In the genomic region with DNA sequence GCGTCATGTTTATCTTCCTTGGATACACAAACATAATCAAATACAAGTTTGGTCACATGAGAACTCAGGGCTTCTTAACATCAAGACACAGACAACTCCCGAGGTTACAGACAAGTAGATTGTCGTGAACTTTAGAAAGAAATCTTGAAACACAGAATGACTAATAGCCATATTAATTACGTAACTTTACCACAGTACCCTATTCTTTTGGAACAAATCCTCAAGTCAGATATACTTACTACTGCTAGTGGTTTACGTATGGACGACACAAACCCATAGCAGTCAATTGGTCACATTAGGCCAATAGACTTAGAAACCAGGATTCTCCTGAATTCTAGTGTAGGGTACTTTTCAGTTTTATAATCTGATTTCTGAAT, we compare ENCODE assay signal across 17 mouse cellular contexts. TPM values are rescaled to one million over a fixed set of nuclear protein-coding genes. Genes with fewer than 3 reads are reported as not detected.
A peak's percentile ranks its signal among the peaks of the same experiment; 100 is the strongest.
DNase-seq lines count a peak whose midpoint lies in the region; ATAC-seq and TF ChIP-seq lines count a peak whose summit lies in the region.
"Had no signal": no experiment of that assay in that cellular context is flagged by ENCODE, and none has a peak within 500 bp of the region (broad histone marks: within the 10 kb centered on the region; RNA-seq: fewer than 3 reads in every experiment).

No protein-coding gene starts in this region.

- no peak overlapping the region for H3K4me3 ChIP-seq in heart, embryonic 15.5 days
- H3K4me3 ChIP-seq in lung, embryonic 14.5 days (ENCODE audit: low read depth, low read length) = no peak overlapping the region
- no peak overlapping the region for H3K4me3 ChIP-seq in embryonic facial prominence, embryonic 13.5 days
- H3K4me3 ChIP-seq: neural tube, embryonic 12.5 days had no signal

- no peak for TF ChIP-seq CTCF in lung, embryonic 14.5 days (IDR thresholded peaks at IDR 0.05; ENCODE audit: low read depth)

- 70% methylated on average over 6 of the region's 6 CpGs for WGBS in heart, embryonic 15.5 days
- 45% methylated on average over 6 of the region's 6 CpGs for WGBS in lung, embryonic 14.5 days
- WGBS in embryonic facial prominence, embryonic 13.5 days = 42% methylated on average over 6 of the region's 6 CpGs

- no peaks in the 10 kb centered on the region for H3K9me3 ChIP-seq in heart, embryonic 15.5 days (replicated peaks)
- H3K9me3 ChIP-seq in lung, embryonic 14.5 days (ENCODE audit: low read depth, low read length) = no peaks in the 10 kb centered on the region
- H3K9me3 ChIP-seq in embryonic facial prominence, embryonic 13.5 days = no peaks in the 10 kb centered on the region
- H3K9me3 ChIP-seq: neural tube, embryonic 12.5 days had no signal

- intact Hi-C loops in heart, postnatal 14 days (cut with DNase I) = no loop called here

- peak overlapping the region; percentile 68 for H3K27ac ChIP-seq in heart, embryonic 15.5 days
- H3K27ac ChIP-seq in lung, embryonic 14.5 days (ENCODE audit: low read depth) = peak overlapping the region; percentile 89
- H3K27ac ChIP-seq in embryonic facial prominence, embryonic 13.5 days = peak overlapping the region; percentile 98
- H3K27ac ChIP-seq: neural tube, embryonic 12.5 days had no signal

- H3K9ac ChIP-seq in heart, embryonic 15.5 days = no peak overlapping the region
- H3K9ac ChIP-seq in lung, embryonic 14.5 days = no peak overlapping the region
- no peak overlapping the region for H3K9ac ChIP-seq in embryonic facial prominence, embryonic 13.5 days
- H3K9ac ChIP-seq: neural tube, embryonic 12.5 days had no signal

- 0 out of 2 replicates have a peak overlapping the region, but pooled peaks have one; percentile 1 for H3K4me2 ChIP-seq in heart, embryonic 15.5 days
- no peak overlapping the region for H3K4me2 ChIP-seq in lung, embryonic 14.5 days
- H3K4me2 ChIP-seq in embryonic facial prominence, embryonic 13.5 days = no peak overlapping the region
- H3K4me2 ChIP-seq: neural tube, embryonic 12.5 days had no signal

- H3K36me3 ChIP-seq in heart, embryonic 15.5 days = no peaks in the 10 kb centered on the region
- H3K36me3 ChIP-seq in lung, embryonic 14.5 days (ENCODE audit: insufficient read depth) = no peaks in the 10 kb centered on the region
- H3K36me3 ChIP-seq in embryonic facial prominence, embryonic 13.5 days = no peaks in the 10 kb centered on the region
- H3K36me3 ChIP-seq: neural tube, embryonic 12.5 days had no signal

- ATAC-seq in heart, embryonic 15.5 days (replicated peaks; ENCODE audit: insufficient number of reproducible peaks, insufficient read depth, low FRiP score, low read depth) = no peak
- no peak for ATAC-seq in lung, embryonic 14.5 days (ENCODE audit: insufficient read depth)
- no peak for ATAC-seq in embryonic facial prominence, embryonic 13.5 days (ENCODE audit: insufficient number of reproducible peaks, insufficient read depth, low FRiP score, low TSS enrichment, low read depth)
- ATAC-seq in megakaryocyte, adult 5-6 weeks (ENCODE audit: poor library complexity, severe bottlenecking) = peak; percentile 64
- ATAC-seq: midbrain, embryonic 16.5 days had no signal

- no peak for DNase-seq in heart, postnatal 14 days
- no peak for DNase-seq in lung, embryonic 14.5 days
- no peak for DNase-seq in lung, postnatal 36 days
- DNase-seq in liver = no peak
- no peak for DNase-seq in cerebellum, postnatal 4 days (ENCODE audit: low spot score in 2 of 2)
- DNase-seq: cerebellum, adult 2 months; kidney, adult 18-20 months; lung, postnatal 10 days; thymus, adult 2 months had no signal

- no peaks in the 10 kb centered on the region for H3K27me3 ChIP-seq in heart, embryonic 15.5 days
- no peaks in the 10 kb centered on the region for H3K27me3 ChIP-seq in lung, embryonic 14.5 days (ENCODE audit: insufficient read depth, low read length)
- no peaks in the 10 kb centered on the region for H3K27me3 ChIP-seq in embryonic facial prominence, embryonic 13.5 days
- H3K27me3 ChIP-seq: neural tube, embryonic 12.5 days had no signal

- H3K4me1 ChIP-seq in heart, embryonic 15.5 days (replicated peaks) = peaks cover 25% of the 10 kb centered on the region
- peaks cover 45% of the 10 kb centered on the region for H3K4me1 ChIP-seq in lung, embryonic 14.5 days (ENCODE audit: insufficient read depth)
- H3K4me1 ChIP-seq in embryonic facial prominence, embryonic 13.5 days = peaks cover 89% of the 10 kb centered on the region

RNA-seq across cellular contexts. Expression of gene 4930558K02Rik, which starts 39.2 kb away (rescaled TPM):
- not detected in 2 replicates for polyA plus RNA-seq in heart, embryonic 15.5 days (2015; fragmentation: Nextera tagmentation; extraction: Ambion mirVana)
- not detected for total RNA-seq in heart, postnatal 14 days (2021)
- polyA plus RNA-seq in lung, embryonic 14.5 days (2014; fragmentation: Nextera tagmentation; extraction: Ambion mirVana) = not detected in 2 replicates
- not detected in 2 replicates for polyA plus RNA-seq in embryonic facial prominence, embryonic 13.5 days (2015; fragmentation: Nextera tagmentation; extraction: Ambion mirVana)
- not detected in 2 replicates for total RNA-seq in megakaryocyte, adult 5-6 weeks (2015)
- not detected in 2 replicates for total RNA-seq in megakaryocyte, adult 5-6 weeks (2017)
- total RNA-seq: left cerebral cortex, postnatal 10 days had no signal
- polyA plus RNA-seq: brain, embryonic 14.5 days; cerebellum, adult 2 months; gonadal fat pad, adult 2 months; neural tube, embryonic 12.5 days; thymus, adult 2 months had no signal

RNA-seq across cellular contexts. Expression of gene Pigc, which starts 49.6 kb away (rescaled TPM):
- polyA plus RNA-seq in heart, embryonic 15.5 days (2015; fragmentation: Nextera tagmentation; extraction: Ambion mirVana) = 25.4 and 29.3 TPM in 2 replicates
- 10 to 100 TPM; 17.6 to 21.6 TPM for total RNA-seq in heart, postnatal 14 days (2021)
- polyA plus RNA-seq in lung, embryonic 14.5 days (2014; fragmentation: Nextera tagmentation; extraction: Ambion mirVana) = 35.2 and 40.0 TPM in 2 replicates
- 50.4 and 51.4 TPM in 2 replicates for polyA plus RNA-seq in embryonic facial prominence, embryonic 13.5 days (2015; fragmentation: Nextera tagmentation; extraction: Ambion mirVana)
- 11.7 and 13.5 TPM in 2 replicates for total RNA-seq in megakaryocyte, adult 5-6 weeks (2015)
- 19.1 and 23.2 TPM in 2 replicates for total RNA-seq in megakaryocyte, adult 5-6 weeks (2017)
